Mouse (Mus musculus) frontal cortex, adult 2 months (tissue): ENCODE measurements around the gene Pnpla1. TPM values are rescaled to one million over a fixed set of nuclear protein-coding genes. Genes with fewer than 3 reads are reported as not detected.

Source experiments
- DNase-seq, 2 experiments: peaks; one replicate each; pipeline ENCODE4 v3.0.0; 2022; ENCODE audit warnings: low spot score in 1 of 2; ENCODE audit errors: extremely low spot score in 1 of 2
- polyA plus RNA-seq: library from polyadenylated mRNA; depleted of rRNA; stranded (reverse); fragments of >200 nt; gene quantifications from 2 replicates; pipeline ENCODE4 v1.2.3, GENCODE M21; 2012

Gene Pnpla1
- polyA plus RNA-seq, 1 experiment = 0.22 TPM

- DNase-seq = peak in 1 of 2 experiments; percentile 34
Observed at GRCm38 (mm10) chr17:28882810-28883209, 24.6 kb downstream of the Pnpla1 start.

DNA sequence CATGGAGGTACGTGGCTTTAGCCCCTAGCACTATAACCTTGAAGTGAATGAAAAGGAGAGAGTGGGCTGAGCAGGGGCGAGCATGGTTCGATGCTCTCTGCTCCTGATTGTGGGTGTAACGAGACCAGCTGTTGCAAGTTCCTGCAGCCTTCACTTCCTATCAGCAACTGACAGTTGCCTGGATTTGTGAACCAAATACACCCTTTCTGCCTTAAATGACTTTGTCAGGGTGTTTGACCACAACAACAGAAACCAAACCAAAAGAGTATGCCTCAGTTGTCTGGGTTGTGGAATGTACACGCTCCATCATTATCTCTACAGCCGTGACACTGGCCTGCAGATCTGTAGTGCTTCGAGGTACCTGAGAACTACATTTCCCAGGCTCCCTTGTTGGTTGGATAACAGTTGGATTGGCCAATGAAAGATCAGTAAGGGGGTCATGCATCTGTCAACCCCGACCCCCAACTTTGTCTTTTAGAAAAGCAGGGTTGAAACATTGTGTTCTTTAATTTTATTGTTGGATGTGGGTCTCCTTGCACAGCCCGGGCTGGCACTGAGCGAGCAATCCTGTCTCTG is 25.8 kb downstream of the Pnpla1 start:
- DNase-seq = no peak

DNA sequence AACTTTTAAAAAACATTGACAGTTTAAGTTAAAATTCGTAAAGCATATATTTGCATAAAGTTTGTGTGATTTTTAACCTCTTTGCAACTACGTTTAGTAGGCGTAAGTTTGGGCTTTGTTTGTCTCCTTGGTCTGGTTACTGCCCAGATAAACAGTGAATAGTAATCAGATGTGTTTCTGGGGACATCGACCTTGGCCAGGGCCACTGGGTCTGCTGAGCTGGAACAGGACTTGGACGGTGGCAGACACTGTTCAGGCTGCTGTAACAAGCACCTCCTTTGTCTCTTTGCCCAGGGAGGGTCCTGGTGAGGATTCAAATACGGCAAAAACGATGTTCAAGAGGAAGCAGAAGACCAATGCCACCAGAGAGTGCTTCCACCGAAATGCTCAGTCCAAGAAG is 27.0 kb downstream of the Pnpla1 start:
- no peak for DNase-seq

- no peak for DNase-seq
Observed at GRCm38 (mm10) chr17:28886266-28886665, 28.1 kb downstream of the Pnpla1 start.

- no peak for DNase-seq
Observed at GRCm38 (mm10) chr17:28894050-28894767, 36.0 kb downstream of the Pnpla1 start.

- no peak for DNase-seq
Observed at GRCm38 (mm10) chr17:28895217-28895875, 37.1 kb downstream of the Pnpla1 start.

DNA sequence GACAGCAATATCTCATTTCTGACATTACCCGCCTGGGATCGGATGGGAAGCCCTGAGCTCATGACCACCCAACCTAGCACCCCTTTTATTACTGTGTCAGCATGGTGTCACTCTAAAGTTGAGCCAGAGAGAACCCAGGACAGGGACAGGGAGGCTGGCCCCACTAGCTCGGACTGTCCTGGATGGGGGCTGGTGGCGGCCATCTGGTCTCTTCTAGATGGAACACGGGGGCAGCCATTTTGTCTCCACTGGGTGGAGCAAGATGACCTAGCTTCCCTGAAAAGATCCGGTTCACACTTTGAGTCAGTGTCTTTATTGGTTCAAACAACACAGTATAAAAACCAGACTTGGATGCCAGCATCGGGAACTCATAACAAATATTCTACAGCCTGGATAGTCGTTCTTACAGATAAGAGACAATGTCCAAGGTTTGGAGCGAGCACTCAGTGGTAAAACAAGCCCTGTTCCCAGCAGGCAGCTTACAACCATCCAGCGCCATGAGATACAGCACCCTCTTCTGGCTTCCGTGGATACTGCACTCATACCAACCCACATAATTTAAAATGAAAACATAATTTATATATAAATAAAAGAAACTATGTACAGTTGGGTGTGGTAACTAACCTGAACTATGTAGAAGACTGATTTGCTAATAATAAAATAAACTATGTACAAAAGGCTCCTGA is 38.0 kb downstream of the Pnpla1 start:
- no peak for DNase-seq

DNA sequence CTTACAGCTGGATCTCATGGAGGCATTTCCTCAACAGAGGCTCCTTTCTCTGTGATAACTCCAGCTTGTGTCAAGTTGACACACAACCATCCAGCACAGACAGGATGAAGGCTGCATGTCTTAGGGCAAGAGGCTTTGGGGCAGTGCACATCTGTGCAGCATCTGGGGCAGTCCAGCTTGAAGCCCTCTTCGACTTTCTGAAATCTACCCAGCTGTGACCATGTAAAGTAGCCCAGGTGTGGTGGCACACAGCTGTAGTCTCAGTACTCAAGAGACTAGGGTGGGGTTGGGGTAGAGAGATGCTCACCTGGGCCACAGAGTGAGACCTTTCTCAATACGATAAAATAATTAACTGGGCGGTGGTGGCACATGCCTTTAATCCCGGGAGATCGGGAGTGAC is 39.6 kb downstream of the Pnpla1 start:
- no peak for DNase-seq

DNA sequence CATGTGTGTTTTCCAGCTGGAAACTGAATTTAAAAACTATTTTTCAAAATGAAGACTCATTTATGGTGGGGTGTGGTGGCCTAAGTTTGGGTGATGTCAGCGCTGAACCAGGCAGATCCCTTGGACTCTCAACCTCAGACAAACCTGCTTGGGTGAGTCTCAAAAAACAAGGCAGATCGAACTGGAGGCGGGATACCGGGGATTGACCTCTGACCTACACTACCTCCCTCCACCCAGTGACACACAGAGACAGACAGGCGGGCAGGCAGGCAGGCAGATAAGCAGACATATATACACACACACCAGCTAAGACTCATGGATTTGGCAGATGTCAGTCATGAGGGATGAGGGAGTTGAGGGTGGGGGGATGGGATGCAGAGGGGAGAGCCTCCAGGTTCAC is 40.0 kb downstream of the Pnpla1 start:
- DNase-seq = no peak

DNA sequence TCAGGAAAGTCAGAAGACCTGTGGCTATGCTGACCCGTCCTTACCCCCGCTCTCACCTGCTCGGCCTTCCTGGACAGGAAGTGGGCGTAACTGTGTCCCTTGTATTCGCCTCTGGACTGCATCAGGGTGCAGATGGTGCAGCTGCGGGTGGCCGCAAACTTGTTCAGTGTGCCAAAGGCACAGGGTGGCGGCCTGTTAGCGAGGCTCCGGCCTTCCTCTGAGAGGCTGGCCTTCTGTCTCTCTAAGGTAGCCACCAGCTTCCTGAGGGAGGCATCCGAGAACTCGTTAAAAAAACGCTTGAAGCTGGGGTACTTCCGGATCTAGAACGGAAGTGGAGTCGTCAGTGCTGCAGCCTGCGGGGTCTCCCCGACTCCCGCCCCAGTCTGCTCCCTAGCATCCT is 41.2 kb downstream of the Pnpla1 start:
- no peak for DNase-seq

DNA sequence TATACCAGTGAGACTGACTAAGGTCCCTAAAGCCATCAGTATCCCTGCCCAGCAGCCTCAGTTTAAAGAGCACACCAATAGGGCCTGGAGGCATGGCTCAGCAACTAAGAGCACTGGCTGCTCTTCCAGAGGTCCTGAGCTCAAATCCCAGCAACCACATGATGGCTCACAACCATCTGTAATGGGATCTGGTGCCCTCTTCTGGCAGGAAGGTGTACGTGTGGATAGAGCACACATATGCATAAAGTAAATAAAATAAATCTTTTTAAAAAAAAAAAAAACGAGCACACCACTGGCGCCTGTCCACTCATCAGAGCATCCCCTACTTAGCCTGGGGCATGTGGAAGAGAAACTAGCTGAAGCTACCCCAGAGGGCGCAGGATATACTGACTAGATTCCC is 43.3 kb downstream of the Pnpla1 start:
- no peak for DNase-seq

- DNase-seq = peak in 1 of 2 experiments; percentile 81
Observed at GRCm38 (mm10) chr17:28904546-28905376, 46.5 kb downstream of the Pnpla1 start.

GRCm38 (mm10) chr17:28905377-28905916 is 47.2 kb downstream of the Pnpla1 start:
- peak in 1 of 2 experiments; percentile 51 for DNase-seq

DNA sequence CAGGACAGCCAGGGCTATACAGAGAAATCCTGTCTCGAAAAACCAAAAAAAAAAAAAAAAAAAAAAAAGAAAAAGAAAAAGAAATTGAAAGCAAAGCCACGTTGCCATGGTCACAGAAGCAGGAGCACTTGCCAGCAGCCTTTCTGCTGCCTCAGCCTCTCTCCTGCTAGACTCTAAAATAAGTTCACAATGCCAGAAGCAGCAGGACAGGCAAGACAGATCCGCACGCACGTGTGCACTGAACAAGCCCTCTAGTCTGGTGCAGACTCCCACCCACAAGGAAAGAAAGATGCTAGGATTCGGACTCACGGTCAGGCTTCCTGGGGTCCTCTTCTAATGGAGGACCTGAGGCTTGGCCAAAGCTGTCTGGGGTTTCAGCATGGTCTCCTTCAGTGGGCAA is 49.7 kb downstream of the Pnpla1 start:
- DNase-seq = peak; percentile 66 to 72

DNA sequence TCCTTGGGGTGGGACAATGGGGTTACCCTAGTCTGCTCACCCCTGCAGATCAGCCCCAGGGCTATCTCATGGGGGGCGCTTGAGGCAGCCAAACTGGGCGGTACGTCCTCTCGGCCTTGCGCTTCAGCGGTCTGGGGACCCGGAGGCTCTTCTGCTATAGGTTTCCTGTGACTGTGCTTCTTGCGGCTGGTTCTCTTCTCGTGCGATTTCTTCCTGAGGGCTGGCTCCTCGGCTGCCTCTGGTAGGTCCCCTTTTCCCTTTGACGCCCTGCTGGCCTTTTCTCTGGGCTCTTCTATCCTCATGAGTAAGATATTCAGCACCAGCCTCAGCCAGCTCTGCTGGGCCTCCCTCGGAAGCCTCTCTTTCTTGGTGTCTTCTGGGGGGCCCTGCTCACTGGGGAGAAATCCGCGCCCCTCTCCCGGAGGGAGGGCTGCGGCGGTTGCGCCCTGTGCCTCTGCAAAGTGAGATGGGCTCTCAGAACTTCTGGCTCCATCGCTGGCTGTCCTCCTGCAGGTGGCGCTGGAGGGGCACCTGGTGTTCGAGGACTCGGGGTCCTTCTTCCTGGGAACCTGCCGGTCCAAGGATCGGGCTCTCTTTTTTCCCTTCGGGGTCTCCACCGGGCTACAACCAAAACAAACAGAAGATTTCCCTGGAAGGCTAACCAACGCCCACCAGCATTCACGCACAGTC is 51.2 kb downstream of the Pnpla1 start:
- peak in 1 of 2 experiments; percentile 47 for DNase-seq

DNA sequence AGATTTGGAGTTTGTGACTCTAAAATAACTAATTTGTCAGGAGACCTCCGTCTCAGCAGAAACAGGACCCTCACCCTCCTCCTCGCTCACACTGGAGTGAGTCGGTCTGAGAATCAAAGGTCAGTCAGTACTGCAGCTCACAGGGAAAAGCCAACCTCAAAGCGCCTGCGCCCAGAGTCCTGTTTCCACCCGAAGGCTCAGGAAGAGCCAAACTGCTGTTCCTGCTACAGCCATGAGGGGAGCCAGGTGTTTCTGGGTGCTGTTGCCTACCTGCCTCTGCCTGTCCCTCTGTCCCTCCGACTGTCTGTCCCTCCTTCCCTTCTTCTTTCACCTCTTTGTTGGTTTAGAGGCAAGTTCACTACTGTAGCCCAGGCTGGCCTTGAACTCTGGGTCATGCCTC is 51.9 kb downstream of the Pnpla1 start:
- DNase-seq = no peak

- DNase-seq = no peak
Observed at GRCm38 (mm10) chr17:28913200-28913599, 55.0 kb downstream of the Pnpla1 start.

DNA sequence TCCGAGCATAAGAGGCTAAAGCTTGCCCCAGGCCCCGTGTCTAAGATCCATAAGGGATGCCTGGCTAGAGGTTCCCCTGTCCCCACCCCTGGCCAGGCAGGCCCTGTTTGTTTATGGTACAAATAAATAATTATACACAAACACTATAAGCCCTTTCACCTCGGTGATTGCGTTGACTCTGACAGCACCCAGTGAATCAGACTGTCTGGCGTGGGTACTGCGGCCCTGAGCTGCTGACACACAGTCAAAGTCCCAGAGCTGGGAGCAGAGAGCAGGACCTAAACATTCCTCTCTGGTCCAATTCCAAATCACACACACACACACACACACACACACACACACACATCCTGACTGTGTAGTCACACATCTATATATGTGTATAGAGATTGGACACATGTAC is 55.7 kb downstream of the Pnpla1 start:
- DNase-seq = no peak

GRCm38 (mm10) chr17:28915060-28915628 is 56.9 kb downstream of the Pnpla1 start, which contains the start of gene 4930539E08Rik:
4930539E08Rik (minus strand) TSS chr17:28915324.
- DNase-seq = no peak
